Mouse (Mus musculus): Measurements from ENCODE around the gene Kif5c.

The Kif5c gene

GRCm38 (mm10) chr2:49744251-49745093, 125.4 kb downstream of the Kif5c start:
- DNase-seq (ENCODE audit: low read depth, low spot score): no peak

GRCm38 (mm10) chr2:49745094-49745781, 126.1 kb downstream of the Kif5c start:
- DNase-seq (ENCODE audit: low read depth, low spot score): no peak

GRCm38 (mm10) chr2:49746947-49747346, 127.8 kb downstream of the Kif5c start:
- no peak for DNase-seq (ENCODE audit: low read depth, low spot score)

- DNase-seq (ENCODE audit: low read depth, low spot score): no peak
Observed at GRCm38 (mm10) chr2:49747670-49748069, 128.6 kb downstream of the Kif5c start.

- peak; percentile 24 for DNase-seq (ENCODE audit: low read depth, low spot score)
Observed at GRCm38 (mm10) chr2:49748628-49749342, 129.7 kb downstream of the Kif5c start.

- no peak for DNase-seq (ENCODE audit: low read depth, low spot score)
Observed at GRCm38 (mm10) chr2:49749730-49750576, 130.9 kb downstream of the Kif5c start.

GRCm38 (mm10) chr2:49751544-49752210, 132.6 kb downstream of the Kif5c start:
- DNase-seq (ENCODE audit: low read depth, low spot score): no peak

- DNase-seq (ENCODE audit: low read depth, low spot score): no peak
Observed at GRCm38 (mm10) chr2:49752211-49752607, 133.1 kb downstream of the Kif5c start.

GRCm38 (mm10) chr2:49753062-49753461, 134.0 kb downstream of the Kif5c start:
- no peak for DNase-seq (ENCODE audit: low read depth, low spot score)

- DNase-seq (ENCODE audit: low read depth, low spot score): no peak
Observed at GRCm38 (mm10) chr2:49755054-49755453, 136.0 kb downstream of the Kif5c start.

GRCm38 (mm10) chr2:49757616-49758015, 138.5 kb downstream of the Kif5c start:
- DNase-seq (ENCODE audit: low read depth, low spot score): no peak

- no peak for DNase-seq (ENCODE audit: low read depth, low spot score)
Observed at GRCm38 (mm10) chr2:49764331-49764946, 145.3 kb downstream of the Kif5c start.

- no peak for DNase-seq (ENCODE audit: low read depth, low spot score)
Observed at GRCm38 (mm10) chr2:49768916-49769315, 149.8 kb downstream of the Kif5c start.

GRCm38 (mm10) chr2:49770440-49770839, 151.3 kb downstream of the Kif5c start:
- DNase-seq (ENCODE audit: low read depth, low spot score): no peak

- no peak for DNase-seq (ENCODE audit: low read depth, low spot score)
Observed at GRCm38 (mm10) chr2:49771172-49771571, 152.1 kb downstream of the Kif5c start.

- no peak for DNase-seq (ENCODE audit: low read depth, low spot score)
Observed at GRCm38 (mm10) chr2:49773194-49773931, 154.3 kb downstream of the Kif5c start.

GRCm38 (mm10) chr2:49774180-49774579, 155.1 kb downstream of the Kif5c start:
- no peak for DNase-seq (ENCODE audit: low read depth, low spot score)

- no peak for DNase-seq (ENCODE audit: low read depth, low spot score)
Observed at GRCm38 (mm10) chr2:49775187-49775586, 156.1 kb downstream of the Kif5c start.

- DNase-seq (ENCODE audit: low read depth, low spot score): no peak
Observed at GRCm38 (mm10) chr2:49775735-49776134, 156.6 kb downstream of the Kif5c start.

- DNase-seq (ENCODE audit: low read depth, low spot score): no peak
Observed at GRCm38 (mm10) chr2:49776407-49776806, 157.3 kb downstream of the Kif5c start.

All from WW6 (cell line).